Mouse (Mus musculus) lung, adult 18-20 months (tissue): ENCODE data around the gene Fam3b.
A peak's percentile ranks its signal among the peaks of the same experiment; 100 is the strongest.

Source experiments
- DNase-seq, 2 experiments: peaks; one replicate each; pipeline ENCODE4 v3.0.0; 2022; ENCODE audit warnings: mixed read lengths in 2 of 2

Gene Fam3b

DNA sequence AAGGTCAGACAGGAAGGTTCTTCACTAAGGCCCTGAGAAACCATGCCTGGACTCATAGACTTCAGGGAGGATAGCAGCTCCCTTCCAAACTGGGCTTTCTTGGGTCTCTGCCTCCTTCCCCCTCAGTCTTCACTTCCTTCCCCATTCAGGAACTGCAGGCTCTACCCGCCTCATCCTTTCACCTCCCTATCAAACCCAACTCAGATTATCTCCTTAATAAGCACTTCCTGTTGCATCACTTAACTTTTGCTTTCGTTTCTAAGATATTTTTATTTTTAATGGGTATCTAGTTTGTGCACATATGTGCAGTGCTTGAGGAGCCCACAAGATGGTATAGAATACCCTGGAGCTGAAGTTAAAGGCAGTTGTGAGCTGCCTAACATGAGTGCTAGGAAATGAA lies 36.0 kb downstream of the Fam3b start:
- no peak for DNase-seq

DNA sequence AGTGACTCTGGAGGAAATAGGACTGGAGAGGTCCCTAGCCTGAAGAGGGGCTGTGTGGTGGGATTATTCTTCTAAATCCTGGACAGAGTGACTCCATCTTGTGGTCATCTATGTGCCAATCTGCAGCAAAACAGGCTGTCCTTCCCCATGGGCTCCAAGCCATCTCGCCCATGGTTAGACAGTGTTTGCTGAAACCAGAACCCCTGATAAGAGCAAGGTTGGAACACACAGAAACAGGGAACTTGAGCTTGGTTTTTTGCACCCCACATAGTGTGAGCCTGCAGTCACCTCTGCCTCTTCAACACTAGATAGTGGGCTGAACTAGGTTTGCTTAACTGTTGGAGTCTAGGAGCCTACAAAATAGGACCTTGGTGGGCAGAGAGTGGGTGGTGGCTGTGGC lies 38.1 kb downstream of the Fam3b start:
- DNase-seq, result no peak

DNA sequence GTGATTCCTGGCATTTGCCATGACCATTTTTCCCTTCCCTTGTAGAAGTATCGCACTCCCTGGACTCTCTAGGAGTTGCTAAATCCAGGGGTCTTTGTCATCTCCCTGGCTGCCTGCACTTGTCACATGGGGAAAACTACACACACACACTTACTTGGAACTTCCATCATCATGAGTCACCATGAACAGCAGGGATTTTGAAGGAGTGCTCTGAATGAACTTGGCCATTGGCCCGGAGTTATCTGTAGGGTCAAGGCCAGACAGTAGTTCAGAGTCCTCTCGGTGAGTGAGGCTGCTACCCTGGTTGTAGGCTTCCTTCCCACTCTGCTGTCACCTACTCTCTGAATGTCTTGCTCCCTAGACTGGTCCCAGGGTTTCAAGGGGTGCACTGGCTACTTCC lies 39.0 kb downstream of the Fam3b start:
- no peak for DNase-seq

DNA sequence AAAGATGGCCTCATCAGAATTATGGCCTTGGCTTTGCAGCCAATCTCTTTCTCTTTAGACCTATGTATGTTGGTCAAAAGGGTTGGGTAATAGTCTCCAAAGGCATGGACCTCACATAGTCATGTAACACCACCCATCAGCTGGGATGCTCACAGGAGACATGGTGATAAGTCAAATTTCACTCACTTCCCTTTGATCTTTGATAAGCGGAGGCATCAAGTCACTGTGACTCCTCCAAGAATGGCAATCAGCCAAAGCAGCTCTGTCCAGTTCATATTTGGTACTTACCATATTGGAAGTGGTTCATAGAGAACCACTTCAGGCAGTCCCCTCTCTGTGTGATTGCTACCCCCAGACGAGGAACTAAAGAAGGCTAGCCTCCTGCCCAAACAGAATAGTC lies 39.9 kb downstream of the Fam3b start:
- DNase-seq, result no peak

DNA sequence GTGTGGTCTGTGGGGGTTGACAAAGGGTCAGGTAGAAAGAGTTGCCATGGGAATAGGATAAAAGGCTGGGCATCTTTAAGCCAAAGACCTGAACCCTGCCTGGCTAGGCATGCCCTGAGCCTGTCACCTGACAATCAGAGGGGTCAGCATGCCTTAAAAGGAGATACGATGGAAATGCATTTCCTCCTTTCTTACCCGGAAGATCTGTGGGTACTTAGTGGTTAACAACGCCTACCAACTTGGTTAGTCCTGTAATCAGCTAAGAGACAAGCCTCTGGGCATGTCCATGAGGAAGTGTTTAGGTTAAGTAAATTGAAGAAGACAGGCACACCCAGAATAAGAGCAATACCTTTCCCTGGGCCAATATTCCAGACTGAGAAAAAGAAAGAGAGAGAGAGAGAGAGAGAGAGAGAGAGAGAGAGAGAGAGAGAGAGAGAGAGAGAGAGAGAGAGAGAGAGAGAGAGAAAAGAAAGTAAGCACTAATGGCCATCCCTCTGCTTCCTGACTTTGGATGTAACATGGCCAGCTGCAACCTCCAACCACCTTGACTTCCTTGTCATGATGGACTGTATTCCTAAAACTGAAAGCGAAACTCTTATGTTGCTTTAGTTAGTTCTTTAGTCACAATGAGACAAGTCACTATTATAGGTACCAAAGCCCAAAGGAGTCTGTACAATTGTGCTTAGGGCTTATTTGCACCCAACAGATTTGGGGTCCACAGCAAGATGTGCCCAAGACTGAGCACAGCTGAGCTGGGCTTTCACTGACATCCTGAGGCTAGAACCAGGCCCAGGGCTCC lies 46.4 kb downstream of the Fam3b start:
- peak in 1 of 2 experiments; percentile 6 for DNase-seq

DNA sequence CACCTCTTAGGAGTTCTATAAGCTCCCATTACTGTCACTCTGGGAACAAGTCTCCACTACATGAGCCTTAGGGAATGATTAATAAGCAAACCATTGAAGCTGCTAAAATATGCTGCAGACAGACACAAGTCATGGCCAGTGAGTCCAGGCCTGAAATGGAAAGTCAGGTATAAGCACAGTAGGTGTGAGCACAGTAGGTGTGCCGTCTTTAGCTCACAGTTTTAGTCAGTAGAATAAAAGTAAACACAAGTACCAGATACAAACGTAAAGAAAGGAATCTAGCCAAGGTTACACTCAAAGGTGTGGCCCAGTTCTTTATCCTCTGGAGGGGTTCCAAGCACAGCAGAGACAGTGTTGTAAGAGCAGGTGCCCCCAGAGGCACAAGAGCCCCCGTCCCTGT lies 47.1 kb downstream of the Fam3b start:
- no peak for DNase-seq

DNA sequence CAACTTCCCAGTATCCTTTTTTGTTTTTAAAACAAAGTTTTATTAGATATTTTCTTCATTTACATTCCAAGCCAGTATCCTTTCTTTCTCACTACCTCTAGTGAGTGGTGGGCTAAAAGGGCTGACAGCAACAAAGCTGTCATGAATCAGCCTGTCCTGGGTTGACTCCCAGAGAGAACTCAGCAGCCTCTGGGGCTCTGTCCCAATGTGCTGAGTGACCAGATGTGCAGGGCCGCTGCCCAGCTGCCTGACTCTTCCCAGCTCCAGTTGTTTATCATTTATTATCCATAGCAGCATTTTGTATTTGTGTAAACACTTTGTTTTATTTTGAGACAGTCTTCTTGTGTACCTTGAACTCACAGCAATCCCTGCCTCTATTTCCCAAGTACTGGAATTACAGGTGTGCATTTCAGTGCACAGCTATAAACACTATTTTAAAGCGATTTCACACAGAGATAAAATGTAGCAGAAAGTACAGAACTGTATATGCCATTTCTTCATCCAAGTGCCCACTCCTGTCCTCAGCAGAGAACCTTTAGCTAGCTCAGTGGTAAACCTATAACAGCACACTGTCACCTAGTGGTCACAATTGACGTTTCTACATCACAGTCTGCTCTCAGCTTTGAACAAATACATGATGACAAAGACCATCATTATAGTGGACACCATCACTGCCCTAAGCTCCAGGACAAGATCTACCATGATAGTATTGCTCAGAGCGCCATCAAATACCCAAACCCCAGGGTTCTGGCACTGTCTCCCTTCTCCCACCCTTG lies 48.2 kb downstream of the Fam3b start:
- DNase-seq, result no peak

DNA sequence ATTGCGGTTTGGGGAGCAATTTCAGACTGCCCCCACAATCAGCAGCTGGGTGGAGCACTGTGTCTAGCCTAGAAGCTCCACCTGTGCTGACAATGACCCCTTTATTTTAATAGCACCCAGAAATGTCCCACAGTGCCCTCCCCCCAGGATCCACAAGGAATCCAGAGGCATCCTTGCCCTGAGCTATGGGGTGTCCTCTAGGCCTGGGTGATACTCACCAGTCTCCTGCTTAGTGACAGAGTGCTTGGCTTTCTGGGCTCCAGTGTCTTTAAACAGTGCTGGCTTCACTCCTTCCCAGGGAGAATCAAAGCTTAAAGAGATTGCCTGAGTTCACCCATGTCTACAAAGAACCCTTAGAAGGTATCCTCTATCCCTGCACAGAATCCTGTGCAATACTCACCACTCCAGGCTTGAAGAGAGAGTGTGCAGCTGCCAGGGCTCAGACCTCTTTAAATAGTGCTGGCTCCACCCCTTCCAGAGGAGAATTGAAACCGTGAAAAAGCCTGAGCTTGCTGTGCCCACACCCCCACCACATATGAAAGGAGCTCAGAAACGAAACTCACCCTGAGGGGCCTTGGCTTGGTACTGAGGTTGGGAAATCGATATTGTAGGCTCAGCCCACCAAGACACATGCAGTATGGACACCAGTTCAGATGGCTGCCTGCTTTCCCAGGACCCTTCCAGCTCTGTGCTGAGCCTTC lies 52.0 kb downstream of the Fam3b start, which contains the start of gene Mx1:
TSS of gene Mx1 (minus strand) at position 427 of the 701 bp plus-strand sequence.
- DNase-seq, result peak; percentile 16 to 26

DNA sequence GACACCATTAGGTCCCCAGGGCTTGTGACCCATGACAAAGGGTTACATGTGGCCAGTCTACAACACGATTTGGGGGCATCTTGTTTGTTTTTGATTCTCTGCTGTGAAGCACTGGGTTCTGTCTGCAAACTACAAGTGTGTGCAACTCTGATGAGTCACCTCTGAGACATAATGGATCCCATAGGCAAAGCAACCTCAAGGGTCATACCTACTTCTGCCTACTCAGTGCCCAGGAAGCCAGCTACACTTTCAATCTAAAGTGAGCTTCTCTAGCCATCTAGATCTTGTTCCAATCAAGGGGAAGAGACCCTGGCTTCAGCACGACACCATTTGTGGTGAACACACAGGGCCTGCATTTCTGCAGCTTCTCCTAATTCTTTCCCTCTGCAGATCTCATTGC lies 53.3 kb downstream of the Fam3b start:
- no peak for DNase-seq

DNA sequence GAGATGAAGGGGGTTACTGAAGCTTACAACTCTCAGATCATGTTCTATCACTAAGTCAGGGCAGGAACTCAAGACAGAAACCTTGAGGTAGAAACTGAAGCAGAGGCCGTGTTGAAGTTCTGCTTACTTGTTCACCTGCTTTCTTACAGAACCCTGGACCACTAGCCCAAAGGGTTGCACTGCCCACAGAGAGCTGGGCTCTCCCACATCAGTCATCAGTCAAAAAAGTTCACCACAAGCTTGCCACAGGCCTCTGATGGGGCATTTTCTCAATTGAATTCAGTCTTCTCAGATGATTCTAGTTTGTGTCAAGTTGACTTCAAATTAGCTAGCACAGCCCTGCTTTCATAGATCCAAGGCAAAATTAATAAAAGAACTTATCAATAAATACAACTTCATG lies 54.8 kb downstream of the Fam3b start:
- DNase-seq, result no peak

DNA sequence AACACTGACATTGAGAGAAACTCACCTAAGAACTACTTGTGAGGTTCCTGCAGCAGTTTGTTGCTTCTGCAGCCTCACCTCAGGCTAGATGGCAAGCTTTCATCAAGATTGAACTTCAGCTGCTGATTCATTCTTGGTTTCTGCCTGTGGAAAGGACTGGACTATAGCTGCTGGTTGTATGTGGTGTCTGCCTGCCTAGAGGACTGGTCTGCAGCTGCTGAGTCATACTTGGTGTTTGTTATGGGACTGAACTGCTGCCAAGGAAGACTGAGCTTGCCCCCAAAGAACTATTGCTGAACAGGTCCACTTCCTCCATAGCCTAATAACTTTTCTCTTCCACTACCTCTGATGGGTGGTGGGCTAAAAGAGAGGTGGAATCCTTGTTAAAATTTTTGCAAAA lies 67.2 kb downstream of the Fam3b start:
- DNase-seq, result no peak

DNA sequence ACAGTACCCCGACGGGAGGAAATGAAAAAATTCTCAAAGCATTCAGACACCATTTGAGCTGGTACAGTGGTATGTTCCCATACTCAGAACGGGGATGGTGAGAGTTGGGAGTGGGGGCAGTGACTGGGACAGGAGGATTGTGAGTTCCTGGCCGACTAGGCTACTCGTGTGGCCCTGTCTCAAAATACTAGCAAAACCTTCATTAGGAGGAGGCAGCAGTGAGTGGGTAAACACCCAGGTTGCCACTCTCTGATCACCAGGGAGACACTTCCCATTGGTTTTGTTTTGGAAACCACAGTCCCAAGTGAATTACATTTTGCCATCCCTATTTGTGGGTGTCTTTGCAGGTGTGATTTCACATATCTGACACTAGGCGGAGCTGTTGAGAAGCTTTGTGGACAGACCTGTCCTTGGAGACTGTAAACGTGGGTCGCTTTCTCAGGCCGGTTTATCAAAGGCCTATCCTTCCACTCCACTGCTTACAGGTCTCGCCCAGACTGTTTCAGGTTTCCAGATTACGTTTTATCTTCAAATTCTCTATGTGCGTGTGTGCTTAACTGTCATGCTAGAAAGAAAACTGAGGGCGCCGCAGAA lies 70.8 kb downstream of the Fam3b start:
- peak; percentile 30 to 64 for DNase-seq

DNA sequence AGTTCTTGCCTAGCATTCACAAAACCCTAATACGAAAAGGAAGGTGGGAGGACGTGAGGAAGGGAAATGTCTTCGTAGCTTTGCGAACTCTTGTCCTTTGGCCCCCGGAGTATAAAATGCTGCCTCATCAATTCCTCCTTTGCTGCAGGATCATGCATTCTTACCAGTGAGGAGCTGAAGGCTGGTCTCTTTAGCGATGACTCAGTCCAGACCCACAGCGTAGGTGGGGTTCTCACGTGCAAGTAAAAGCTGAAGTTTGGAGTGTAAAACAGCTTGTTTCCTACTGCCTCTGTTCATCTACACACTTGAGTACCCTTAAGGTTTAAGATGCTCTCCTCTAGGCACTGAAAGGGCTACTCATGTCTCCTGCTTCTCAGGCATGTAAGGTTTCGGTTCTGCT lies 72.6 kb downstream of the Fam3b start:
- DNase-seq, result no peak

DNA sequence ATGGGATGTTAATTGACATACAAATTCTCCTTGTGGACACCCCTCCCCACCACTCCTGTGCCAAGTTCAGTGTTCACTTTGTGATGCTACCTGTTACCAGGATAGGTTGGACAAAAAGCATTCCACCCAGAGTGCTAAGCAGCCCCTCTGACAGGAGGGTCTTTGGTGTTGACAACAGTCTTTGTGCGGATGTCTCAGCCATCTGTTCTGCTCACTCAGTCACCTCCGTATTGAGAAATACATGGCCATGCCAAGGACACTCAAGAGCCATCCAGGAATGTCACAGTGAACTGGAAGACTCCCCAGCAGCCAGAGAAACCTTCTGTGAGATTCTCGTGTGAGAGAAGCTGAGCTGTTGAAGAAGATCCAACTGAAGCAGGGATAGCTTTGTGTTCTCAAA lies 76.4 kb downstream of the Fam3b start:
- DNase-seq, result peak in 1 of 2 experiments; percentile 8

DNA sequence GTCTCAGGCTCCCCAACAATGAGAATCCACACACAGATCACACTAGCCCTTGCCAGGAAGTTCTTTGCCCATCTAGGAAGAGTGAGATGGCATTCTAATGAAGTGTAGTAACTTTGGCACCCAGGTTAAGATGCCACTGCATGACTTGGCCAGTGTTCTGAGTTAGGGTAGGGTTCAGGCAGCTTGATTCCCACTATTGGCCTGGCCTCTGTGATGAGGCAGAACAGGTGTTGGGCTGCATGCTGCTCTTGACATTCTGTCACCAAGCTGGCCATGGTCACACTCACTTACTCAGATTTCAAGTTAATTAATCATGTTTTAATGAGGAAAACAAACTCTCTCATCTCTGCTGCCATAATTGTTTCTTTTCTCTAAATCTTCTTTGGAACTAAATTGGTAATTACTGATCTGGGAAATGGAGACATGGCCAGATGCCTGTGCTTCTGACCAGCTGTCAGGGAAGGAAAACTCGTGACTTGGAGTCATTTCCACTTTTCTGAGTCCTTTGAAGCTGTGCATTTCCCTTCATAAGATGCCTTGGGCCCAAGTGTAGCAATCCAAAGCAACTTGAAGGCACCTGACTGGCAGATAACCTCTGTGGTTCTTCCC lies 77.1 kb downstream of the Fam3b start:
- peak in 1 of 2 experiments; percentile 11 for DNase-seq

DNA sequence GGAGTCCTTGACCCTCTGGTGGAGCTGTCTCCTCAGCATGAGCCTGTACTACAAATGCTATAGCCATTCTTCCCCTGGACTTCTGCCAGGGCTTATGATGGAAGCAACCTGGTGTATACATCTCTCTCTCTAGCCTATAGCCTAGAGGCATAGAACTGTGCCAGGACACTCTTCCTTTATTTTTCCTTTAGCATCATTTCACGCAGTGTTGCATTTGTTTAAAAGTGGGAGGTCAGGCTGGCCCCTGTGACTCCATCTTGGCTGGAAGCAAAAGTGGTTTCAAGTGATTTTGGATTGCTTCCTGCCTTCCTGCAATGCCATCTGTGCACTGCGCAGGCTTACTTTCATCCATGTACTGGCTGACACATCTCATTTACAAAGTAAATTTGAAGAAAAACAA lies 80.4 kb downstream of the Fam3b start:
- no peak for DNase-seq

DNA sequence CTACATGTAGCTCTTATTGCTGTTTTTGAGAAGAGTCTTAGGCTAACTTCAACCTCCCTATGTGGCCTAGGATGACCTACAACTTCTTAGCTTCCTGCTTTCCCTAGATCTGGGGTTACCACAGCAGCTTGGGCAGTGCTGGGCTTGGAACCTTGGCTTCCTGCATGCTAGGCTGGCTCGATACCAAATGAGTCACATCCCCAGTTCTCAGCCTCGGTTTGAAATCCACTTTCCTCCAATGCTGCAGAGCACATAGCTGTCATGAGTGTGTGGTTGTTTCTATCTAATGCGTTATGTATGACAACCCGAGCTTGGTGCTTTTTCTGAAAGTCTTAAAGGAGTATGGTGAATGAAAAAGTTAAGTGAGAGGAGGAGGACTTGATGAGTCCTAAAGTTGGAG lies 83.3 kb downstream of the Fam3b start:
- DNase-seq, result peak; percentile 33 to 48

DNA sequence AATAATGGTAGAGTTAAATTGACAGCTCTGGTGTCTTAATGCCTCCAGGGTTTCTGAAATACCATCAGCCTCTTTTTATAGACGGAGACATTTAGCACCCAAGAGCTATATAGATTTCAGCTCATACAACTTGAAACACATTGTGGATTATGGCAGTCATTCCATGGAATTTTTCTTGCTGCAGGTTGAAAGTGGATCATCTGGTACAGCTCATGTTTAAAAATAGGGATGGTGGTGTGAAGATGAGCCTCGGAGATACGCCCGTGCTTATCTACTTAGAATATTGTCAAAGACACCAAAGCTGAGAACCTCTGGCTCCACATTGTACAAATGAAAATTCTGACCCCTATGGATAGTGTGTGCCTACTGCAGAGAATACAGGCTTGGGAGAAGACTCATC lies 84.5 kb downstream of the Fam3b start:
- DNase-seq, result no peak

DNA sequence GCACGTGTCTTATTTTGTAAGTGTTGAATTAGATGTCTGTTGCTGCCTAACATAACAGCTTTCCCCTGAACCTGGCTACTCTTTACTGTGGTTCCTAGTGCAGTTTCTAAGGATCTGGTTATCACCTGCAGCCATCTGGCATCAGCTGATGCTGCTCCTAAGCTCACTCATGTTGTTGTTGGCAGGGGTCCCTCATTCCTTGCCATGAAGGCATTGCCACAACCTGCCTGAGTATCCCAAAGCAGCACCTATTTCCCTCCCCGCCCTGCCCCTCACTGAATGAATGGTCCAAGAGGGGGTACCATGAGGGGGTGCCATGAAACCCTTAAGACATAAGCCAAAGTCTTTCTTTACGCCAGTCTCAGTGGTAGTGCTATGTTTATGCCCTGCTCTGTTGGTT lies 86.6 kb downstream of the Fam3b start:
- DNase-seq, result no peak

DNA sequence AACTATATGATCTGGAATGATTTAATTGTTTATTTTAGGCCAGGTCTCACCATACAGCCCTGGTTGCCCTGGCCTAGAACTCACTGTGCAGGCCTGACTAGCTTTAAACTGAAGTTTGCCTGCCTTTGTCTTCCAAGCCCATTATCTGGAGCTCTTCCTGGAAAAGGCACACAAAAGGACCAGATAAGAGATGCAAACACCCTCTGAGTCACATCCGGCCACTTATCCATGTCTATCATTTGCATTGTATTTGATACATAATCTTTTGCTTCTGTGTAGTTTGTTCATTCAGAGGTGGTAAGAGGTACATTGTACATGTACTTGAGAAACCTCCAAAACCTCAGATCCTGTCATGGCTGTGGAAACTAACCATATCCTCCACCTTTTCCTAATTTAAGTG lies 91.0 kb downstream of the Fam3b start:
- no peak for DNase-seq

DNA sequence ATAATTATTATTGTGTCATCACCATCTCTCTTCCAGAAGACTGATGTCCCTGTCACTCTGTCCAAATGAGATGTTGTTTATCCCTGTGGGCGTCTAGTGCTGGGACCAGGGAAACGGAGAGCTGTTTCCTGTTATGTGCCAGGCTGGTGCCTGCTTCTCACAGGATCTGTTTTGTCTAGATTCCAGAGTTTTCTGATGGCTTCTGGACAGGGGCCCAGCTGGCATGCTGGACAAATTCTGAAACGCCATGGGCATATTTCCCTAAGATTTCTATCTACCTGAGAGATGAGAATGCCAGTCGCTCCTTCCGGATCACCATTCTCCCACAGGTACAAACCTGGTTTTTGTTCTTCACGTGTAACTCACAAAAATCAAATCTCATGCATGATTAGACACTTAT lies 92.9 kb downstream of the Fam3b start:
- DNase-seq, result no peak
